Mouse (Mus musculus): ENCODE results near the gene Tex33. TPM values are rescaled to one million over a fixed set of nuclear protein-coding genes. Genes with fewer than 3 reads are reported as not detected.

The Tex33 gene
- not detected in 2 replicates for polyA plus RNA-seq (2015; fragmentation: Nextera tagmentation; extraction: Ambion mirVana)

GRCm38 (mm10) chr15:78395478-78395962 is at the start of gene Tex33:
Gene Tex33, minus strand, starts transcription at chr15:78395912.
- Histone ChIP-seq H3K4me3 (replicated peaks) (no peak within 1 kb of the TSS), H3K9me3 (replicated peaks) (no peaks in the 10 kb centered on the region), H3K27ac (replicated peaks) (no peak within 1 kb of the TSS), H3K4me2 (no peak within 1 kb of the TSS), H3K4me1 (replicated peaks) (peaks cover under 1% of the 10 kb centered on the region; the same call in 1 of the 2 replicates), H3K27me3 (peaks cover 17% of the 10 kb centered on the region), H3K9ac (no peak within 1 kb of the TSS), H3K36me3 (replicated peaks) (peaks cover 11% of the 10 kb centered on the region; the same call in 1 of the 2 replicates)
- no peak for ATAC-seq (ENCODE audit: insufficient read depth)
- 81% methylated on average over 8 of the region's 8 CpGs for WGBS (ENCODE audit: insufficient replicate concordance)

GRCm38 (mm10) chr15:78443857-78444256 is 48.1 kb upstream of the Tex33 start:
- 54% methylated on average over 6 of the region's 6 CpGs for WGBS (ENCODE audit: insufficient replicate concordance)
- Histone ChIP-seq H3K27me3 (no peaks in the 10 kb centered on the region; the same call in 1 of the 2 replicates), H3K27ac (replicated peaks) (no peak overlapping the region), H3K9me3 (replicated peaks) (no peaks in the 10 kb centered on the region), H3K4me1 (replicated peaks) (peaks cover 11% of the 10 kb centered on the region), H3K4me3 (replicated peaks) (no peak overlapping the region), H3K4me2 (no peak overlapping the region), H3K9ac (no peak overlapping the region), H3K36me3 (replicated peaks) (no peaks in the 10 kb centered on the region)
- no peak for ATAC-seq (ENCODE audit: insufficient read depth)

- no peak overlapping the region for H3K9ac ChIP-seq
- no peaks in the 10 kb centered on the region for H3K9me3 ChIP-seq (replicated peaks)
- peaks cover 14% of the 10 kb centered on the region for H3K27me3 ChIP-seq
- no peak overlapping the region for H3K4me2 ChIP-seq
- no peak overlapping the region for H3K27ac ChIP-seq (replicated peaks)
- no peak overlapping the region for H3K4me3 ChIP-seq (replicated peaks)
- peaks cover 14% of the 10 kb centered on the region for H3K4me1 ChIP-seq (replicated peaks)
- no peak for ATAC-seq (ENCODE audit: insufficient read depth)
- H3K36me3 ChIP-seq (replicated peaks) = no peaks in the 10 kb centered on the region
- WGBS (ENCODE audit: insufficient replicate concordance) = 75% methylated on average over 19 of the region's 19 CpGs
Measured at GRCm38 (mm10) chr15:78442231-78442630, 46.5 kb upstream of the Tex33 start.

- Histone ChIP-seq H3K9ac (no peak overlapping the region), H3K4me2 (no peak overlapping the region), H3K4me3 (replicated peaks) (no peak overlapping the region), H3K36me3 (replicated peaks) (no peaks in the 10 kb centered on the region), H3K4me1 (replicated peaks) (peaks cover 25% of the 10 kb centered on the region), H3K9me3 (replicated peaks) (no peaks in the 10 kb centered on the region), H3K27me3 (peaks cover 42% of the 10 kb centered on the region), H3K27ac (replicated peaks) (no peak overlapping the region)
- WGBS (ENCODE audit: insufficient replicate concordance) = 55% methylated on average over 9 of the region's 9 CpGs
- no peak for ATAC-seq (ENCODE audit: insufficient read depth)
Measured at GRCm38 (mm10) chr15:78438973-78439372, 43.3 kb upstream of the Tex33 start.

GRCm38 (mm10) chr15:78438505-78438904 is 42.8 kb upstream of the Tex33 start:
- Histone ChIP-seq H3K36me3 (replicated peaks) (no peaks in the 10 kb centered on the region), H3K9me3 (replicated peaks) (no peaks in the 10 kb centered on the region), H3K27me3 (peaks cover 42% of the 10 kb centered on the region), H3K27ac (replicated peaks) (no peak overlapping the region), H3K4me2 (no peak overlapping the region), H3K4me3 (replicated peaks) (no peak overlapping the region), H3K4me1 (replicated peaks) (peaks cover 25% of the 10 kb centered on the region), H3K9ac (no peak overlapping the region)
- no peak for ATAC-seq (ENCODE audit: insufficient read depth)
- WGBS (ENCODE audit: insufficient replicate concordance) = 46% methylated on average over 8 of the region's 8 CpGs

- ATAC-seq (ENCODE audit: insufficient read depth) = no peak
- Histone ChIP-seq H3K4me3 (replicated peaks) (no peak overlapping the region), H3K9ac (no peak overlapping the region), H3K9me3 (replicated peaks) (no peaks in the 10 kb centered on the region), H3K36me3 (replicated peaks) (no peaks in the 10 kb centered on the region), H3K27ac (replicated peaks) (no peak overlapping the region), H3K4me2 (no peak overlapping the region), H3K27me3 (peaks cover 42% of the 10 kb centered on the region), H3K4me1 (replicated peaks) (peaks cover 25% of the 10 kb centered on the region)
- 58% methylated on average over 4 of the region's 4 CpGs for WGBS (ENCODE audit: insufficient replicate concordance)
Measured at GRCm38 (mm10) chr15:78438018-78438394, 42.3 kb upstream of the Tex33 start.

GRCm38 (mm10) chr15:78437237-78438017 is 41.7 kb upstream of the Tex33 start:
- ATAC-seq (ENCODE audit: insufficient read depth) = no peak

GRCm38 (mm10) chr15:78436380-78437192 is 40.9 kb upstream of the Tex33 start:
- Histone ChIP-seq H3K36me3 (replicated peaks) (no peaks in the 10 kb centered on the region), H3K27me3 (peaks cover 42% of the 10 kb centered on the region), H3K9ac (no peak overlapping the region), H3K27ac (replicated peaks) (no peak overlapping the region), H3K9me3 (replicated peaks) (no peaks in the 10 kb centered on the region), H3K4me3 (replicated peaks) (0 out of 2 replicates have a peak overlapping the region, but pooled peaks have one; percentile 5), H3K4me1 (replicated peaks) (peaks cover 25% of the 10 kb centered on the region), H3K4me2 (peak overlapping the region; percentile 40)
- WGBS (ENCODE audit: insufficient replicate concordance) = 25% methylated on average over 28 of the region's 32 CpGs
- peak; percentile 32; the same call in 1 of the 2 replicates for ATAC-seq (ENCODE audit: insufficient read depth)

More at GRCm38 (mm10) chr15:78437237-78438017, 41.7 kb upstream of the Tex33 start:
- Histone ChIP-seq H3K27ac (replicated peaks) (0 out of 2 replicates have a peak overlapping the region, but pooled peaks have one; percentile 34), H3K4me2 (peak overlapping the region; percentile 40), H3K9me3 (replicated peaks) (no peaks in the 10 kb centered on the region), H3K27me3 (peaks cover 42% of the 10 kb centered on the region), H3K4me1 (replicated peaks) (peaks cover 25% of the 10 kb centered on the region), H3K4me3 (replicated peaks) (0 out of 2 replicates have a peak overlapping the region, but pooled peaks have one; percentile 5), H3K9ac (no peak overlapping the region), H3K36me3 (replicated peaks) (no peaks in the 10 kb centered on the region)
- 33% methylated on average over 23 of the region's 23 CpGs for WGBS (ENCODE audit: insufficient replicate concordance)

- peaks cover 33% of the 10 kb centered on the region for H3K4me1 ChIP-seq (replicated peaks)
- no peaks in the 10 kb centered on the region for H3K9me3 ChIP-seq (replicated peaks)
- H3K27me3 ChIP-seq = peaks cover 42% of the 10 kb centered on the region
- H3K4me3 ChIP-seq (replicated peaks) = no peak overlapping the region
- no peaks in the 10 kb centered on the region for H3K36me3 ChIP-seq (replicated peaks)
- no peak overlapping the region for H3K9ac ChIP-seq
- H3K4me2 ChIP-seq = no peak overlapping the region
- no peak for ATAC-seq (ENCODE audit: insufficient read depth)
- 71% methylated on average over 11 of the region's 11 CpGs for WGBS (ENCODE audit: insufficient replicate concordance)
- H3K27ac ChIP-seq (replicated peaks) = no peak overlapping the region
Measured at GRCm38 (mm10) chr15:78435681-78436080, 40.0 kb upstream of the Tex33 start.

GRCm38 (mm10) chr15:78434896-78435520 is 39.3 kb upstream of the Tex33 start:
- no peak overlapping the region for H3K4me2 ChIP-seq
- no peak overlapping the region for H3K4me3 ChIP-seq (replicated peaks)
- peaks cover 33% of the 10 kb centered on the region for H3K4me1 ChIP-seq (replicated peaks)
- no peaks in the 10 kb centered on the region for H3K9me3 ChIP-seq (replicated peaks)
- H3K9ac ChIP-seq = no peak overlapping the region
- no peak for ATAC-seq (ENCODE audit: insufficient read depth)
- WGBS (ENCODE audit: insufficient replicate concordance) = 29% methylated on average over 6 of the region's 6 CpGs
- H3K27ac ChIP-seq (replicated peaks) = no peak overlapping the region
- H3K36me3 ChIP-seq (replicated peaks) = no peaks in the 10 kb centered on the region
- H3K27me3 ChIP-seq = peaks cover 47% of the 10 kb centered on the region
